Mouse (Mus musculus) MEL (cell line): ENCODE measurements around the gene Bicral. TPM values are rescaled to one million over a fixed set of nuclear protein-coding genes. Genes with fewer than 3 reads are reported as not detected.

Source experiments
- DNase-seq: peaks from one replicate; pipeline ENCODE4 v3.0.0; 2011; ENCODE audit warnings: low read depth, low spot score
- H3K27ac ChIP-seq: 2 replicates; pipeline ENCODE4 v1.5.1; 2012; ENCODE audit warnings: low read depth, mild to moderate bottlenecking, control low read depth, low read length, moderate library complexity; ENCODE audit not compliant: control insufficient read depth
- H3K27me3 ChIP-seq, 2 experiments: fragments of 150-350 bp in 1 of 2; sonication (generic) in 1 of 2; 2 replicates each; pipeline ENCODE4 v1.6.1; 2012; ENCODE audit warnings: low read length in 2 of 2, mild to moderate bottlenecking in 2 of 2, improper control_type of control experiment in 1 of 2, moderate library complexity in 1 of 2; ENCODE audit not compliant: insufficient read depth in 2 of 2, control insufficient read depth in 1 of 2
- H3K36me3 ChIP-seq, 2 experiments: 2 replicates each; pipeline ENCODE4 v1.6.1; 2012 to 2014; ENCODE audit warnings: low read length in 2 of 2, improper control_type of control experiment in 1 of 2, inconsistent platforms in 1 of 2, mild to moderate bottlenecking in 1 of 2; ENCODE audit not compliant: insufficient read depth in 2 of 2, control insufficient read depth in 1 of 2
- H3K4me1 ChIP-seq, 2 experiments: fragments of 150-350 bp in 1 of 2; sonication (generic) in 1 of 2; 2 replicates each; pipeline ENCODE4 v1.6.1; 2012; ENCODE audit warnings: low read length in 2 of 2, improper control_type of control experiment in 1 of 2, mild to moderate bottlenecking in 1 of 2; ENCODE audit not compliant: insufficient read depth in 2 of 2, control insufficient read depth in 1 of 2
- H3K4me3 ChIP-seq, 2 experiments: fragments of 150-350 bp in 1 of 2; sonication (generic) in 1 of 2; 2 replicates each; pipeline ENCODE4 v1.5.1; 2012; ENCODE audit warnings: low read depth in 2 of 2, low read length in 2 of 2, mild to moderate bottlenecking in 2 of 2, moderate library complexity in 2 of 2, control low read depth in 1 of 2, improper control_type of control experiment in 1 of 2; ENCODE audit not compliant: control insufficient read depth in 1 of 2, insufficient read depth in 1 of 2
- H3K79me2 ChIP-seq: 2 replicates; pipeline ENCODE4 v1.6.1; 2012; ENCODE audit warnings: mild to moderate bottlenecking, low read length, moderate library complexity; ENCODE audit not compliant: control insufficient read depth, poor library complexity, insufficient read depth
- H3K9ac ChIP-seq: 2 replicates; pipeline ENCODE4 v1.6.1; 2012; ENCODE audit warnings: low read depth, mild to moderate bottlenecking, control low read depth, low read length, moderate library complexity; ENCODE audit not compliant: control insufficient read depth, poor library complexity, severe bottlenecking
- H3K9me3 ChIP-seq: fragments of 150-350 bp; sonication (generic); replicated peaks from 2 replicates; pipeline ENCODE4 v1.6.1; 2012; ENCODE audit warnings: mild to moderate bottlenecking, low read length, improper control_type of control experiment, moderate library complexity; ENCODE audit not compliant: insufficient read depth
- BHLHE40 ChIP-seq: IDR thresholded peaks from 2 replicates; pipeline ENCODE4 v1.6.1; 2012; ENCODE audit warnings: low read depth, mild to moderate bottlenecking, inconsistent platforms, low read length, improper control_type of control experiment, borderline replicate concordance
- CHD1 ChIP-seq: IDR thresholded peaks from 2 replicates; pipeline ENCODE4 v1.6.1; 2012; ENCODE audit warnings: low read depth, mild to moderate bottlenecking, inconsistent platforms, low read length, improper control_type of control experiment
- E2F4 ChIP-seq: IDR thresholded peaks from 2 replicates; pipeline ENCODE4 v1.6.1; 2011; ENCODE audit warnings: low read depth, low read length, improper control_type of control experiment, borderline replicate concordance
- RAD21 ChIP-seq: IDR thresholded peaks from 2 replicates; pipeline ENCODE4 v1.6.1; 2011; ENCODE audit warnings: mild to moderate bottlenecking, low read depth, low read length, improper control_type of control experiment
- TCF12 ChIP-seq: IDR thresholded peaks from 2 replicates; pipeline ENCODE4 v1.6.1; 2014; ENCODE audit warnings: low read depth, mild to moderate bottlenecking, inconsistent platforms, low read length, improper control_type of control experiment, moderate library complexity
- UBTF ChIP-seq: IDR thresholded peaks from 2 replicates; pipeline ENCODE4 v1.6.1; 2012; ENCODE audit warnings: low read depth, mild to moderate bottlenecking, inconsistent platforms, low read length, improper control_type of control experiment, moderate library complexity, borderline replicate concordance; ENCODE audit not compliant: insufficient read depth
- USF1 ChIP-seq: IDR thresholded peaks from 2 replicates; pipeline ENCODE4 v1.6.1; 2014; ENCODE audit warnings: low read depth, mild to moderate bottlenecking, inconsistent platforms, low read length, improper control_type of control experiment, moderate library complexity
- ZMIZ1 ChIP-seq: IDR thresholded peaks from 2 replicates; pipeline ENCODE4 v1.6.1; 2012; ENCODE audit warnings: low read depth, mild to moderate bottlenecking, inconsistent platforms, low read length, improper control_type of control experiment, moderate library complexity
- polyA plus RNA-seq, 2 experiments: library from polyadenylated mRNA; stranded (reverse) in 1 of 2; unstranded in 1 of 2; fragments of >175 nt in 1 of 2; fragments of >200 nt in 1 of 2; gene quantifications; 2 replicates each; pipeline versions ENCODE4 v1.2.1 to v1.2.4; 2012; ENCODE audit warnings: low replicate concordance in 2 of 2, low read depth in 1 of 2; ENCODE audit not compliant: insufficient read length in 2 of 2, insufficient read depth in 1 of 2, missing spikeins in 1 of 2
- total RNA-seq: library from RNA; depleted of rRNA; stranded (reverse); fragments of 300-350 nt; gene quantifications from 2 replicates; pipeline ENCODE4 v1.2.3, GENCODE M21; 2012; rRNA removed

Gene Bicral
- total and polyA plus RNA-seq, 3 experiments = 3.7 to 6.9 TPM; not detected in 1

GRCm38 (mm10) chr17:46749282-46749681 lies 109.0 kb downstream of the Bicral start:
- Histone ChIP-seq H3K79me2 (peaks cover 26% of the 10 kb centered on the region), H3K9ac (no peak overlapping the region), H3K27ac (no peak overlapping the region), H3K4me3 (no peak overlapping the region), H3K9me3 (no peaks in the 10 kb centered on the region), H3K4me1 (peaks cover 2 to 9% of the 10 kb centered on the region in 2 experiments; a peak in 3 of 4 replicates), H3K27me3 (no peaks in the 10 kb centered on the region), H3K36me3 (peaks cover 10 to 12% of the 10 kb centered on the region in 2 experiments)
- no peak for DNase-seq
- no peak for TF ChIP-seq UBTF
- no peak for TF ChIP-seq USF1
- no peak for TF ChIP-seq TCF12
- TF ChIP-seq ZMIZ1 = no peak
- no peak for TF ChIP-seq E2F4
- TF ChIP-seq CHD1 = no peak
- TF ChIP-seq RAD21 = no peak
- TF ChIP-seq BHLHE40 = no peak

Other genes with a start within 250 kb of the Bicral start
- 0.04 and 0.39 TPM in 2 replicates for gene Ptk7, start 229.0 kb downstream of the Bicral start, total RNA-seq
- under 1 TPM in 1 of 2 experiments, not detected in 1; 0.10 TPM for gene Ptk7, start 229.0 kb downstream of the Bicral start, polyA plus RNA-seq
- 4.6 and 5.4 TPM in 2 replicates for gene Klc4, start 212.5 kb downstream of the Bicral start, total RNA-seq
- gene Klc4, start 212.5 kb downstream of the Bicral start, polyA plus RNA-seq = 1 to 10 TPM in 1 of 2 experiments, not detected in 1; 9.5 TPM
- gene Mrpl2, start 212.3 kb downstream of the Bicral start, total RNA-seq = 224 and 237 TPM in 2 replicates
- gene Mrpl2, start 212.3 kb downstream of the Bicral start, polyA plus RNA-seq = 100 to 1,000 TPM in 1 of 2 experiments, not detected in 1; 207 TPM
- gene Cul7, start 208.1 kb downstream of the Bicral start, total RNA-seq = 32.6 and 35.1 TPM in 2 replicates
- gene Cul7, start 208.1 kb downstream of the Bicral start, polyA plus RNA-seq = 10 to 100 TPM; 35.8 to 45.8 TPM
- 43.6 and 55.3 TPM in 2 replicates for gene Rrp36, start 184.1 kb downstream of the Bicral start, total RNA-seq
- 10 to 100 TPM in 1 of 2 experiments, not detected in 1; 51.2 TPM for gene Rrp36, start 184.1 kb downstream of the Bicral start, polyA plus RNA-seq
- 75.1 and 84.0 TPM in 2 replicates for gene Mea1, start 179.7 kb downstream of the Bicral start, total RNA-seq
- 100 to 1,000 TPM in 1 of 2 experiments, not detected in 1; 124 TPM for gene Mea1, start 179.7 kb downstream of the Bicral start, polyA plus RNA-seq
- 93.6 and 95.0 TPM in 2 replicates for gene Klhdc3, start 177.6 kb downstream of the Bicral start, total RNA-seq
- gene Klhdc3, start 177.6 kb downstream of the Bicral start, polyA plus RNA-seq = 100 to 1,000 TPM in 1 of 2 experiments, not detected in 1; 203 TPM
- 45.1 and 47.6 TPM in 2 replicates for gene Ppp2r5d, start 153.4 kb downstream of the Bicral start, total RNA-seq
- gene Ppp2r5d, start 153.4 kb downstream of the Bicral start, polyA plus RNA-seq = 10 to 100 TPM; 80.4 to 82.9 TPM
- 17.7 and 23.0 TPM in 2 replicates for gene Pex6, start 147.0 kb downstream of the Bicral start, total RNA-seq
- gene Pex6, start 147.0 kb downstream of the Bicral start, polyA plus RNA-seq = 10 to 100 TPM in 1 of 2 experiments, not detected in 1; 31.2 TPM
- 0.23 and 0.62 TPM in 2 replicates for gene Gnmt, start 129.3 kb downstream of the Bicral start, total RNA-seq
- 1 to 10 TPM in 1 of 2 experiments, not detected in 1; 1.6 TPM for gene Gnmt, start 129.3 kb downstream of the Bicral start, polyA plus RNA-seq
- gene Cnpy3, start 106.3 kb downstream of the Bicral start, total RNA-seq = 48.7 and 61.4 TPM in 2 replicates
- 10 to 100 TPM in 1 of 2 experiments, not detected in 1; 90.2 TPM for gene Cnpy3, start 106.3 kb downstream of the Bicral start, polyA plus RNA-seq
- gene Ptcra, start 94.8 kb downstream of the Bicral start, total RNA-seq = 1.7 and 2.0 TPM in 2 replicates
- gene Ptcra, start 94.8 kb downstream of the Bicral start, polyA plus RNA-seq = 1 to 10 TPM in 1 of 2 experiments, not detected in 1; 1.8 TPM
- 41.3 and 42.2 TPM in 2 replicates for gene 2310039H08Rik, start 85.8 kb downstream of the Bicral start, total RNA-seq
- gene 2310039H08Rik, start 85.8 kb downstream of the Bicral start, polyA plus RNA-seq = 10 to 100 TPM in 1 of 2 experiments, not detected in 1; 53.2 TPM
- 152 and 166 TPM in 2 replicates for gene Rpl7l1, start 75.8 kb downstream of the Bicral start, total RNA-seq
- 100 to 1,000 TPM; 174 to 342 TPM for gene Rpl7l1, start 75.8 kb downstream of the Bicral start, polyA plus RNA-seq
- gene Tbcc, start 32.2 kb upstream of the Bicral start, total RNA-seq = 23.6 and 31.8 TPM in 2 replicates
- gene Tbcc, start 32.2 kb upstream of the Bicral start, polyA plus RNA-seq = 10 to 100 TPM in 1 of 2 experiments, not detected in 1; 19.3 TPM
- not detected in 2 replicates for gene Prph2, start 52.0 kb upstream of the Bicral start, total RNA-seq
- gene Prph2, start 52.0 kb upstream of the Bicral start, polyA plus RNA-seq = not detected
- 15.3 and 20.3 TPM in 2 replicates for gene Ubr2, start 152.1 kb upstream of the Bicral start, total RNA-seq
- 100 to 1,000 TPM in 1 of 2 experiments, 10 to 100 TPM in 1; 33.8 to 353 TPM for gene Ubr2, start 152.1 kb upstream of the Bicral start, polyA plus RNA-seq